Mouse (Mus musculus) erythroid progenitor cell, adult 5-6 weeks (primary cell): ENCODE measurements around the gene Ndrg3. TPM values are rescaled to one million over a fixed set of nuclear protein-coding genes. Genes with fewer than 3 reads are reported as not detected.

Experiments used
- ATAC-seq: replicated peaks from 2 replicates; pipeline ENCODE4 v1.8.0; 2016; ENCODE audit warnings: moderate number of reproducible peaks, mild to moderate bottlenecking, moderate TSS enrichment, inconsistent platforms; ENCODE audit not compliant: poor library complexity, low FRiP score, severe bottlenecking
- total RNA-seq, 2 experiments: library from RNA; stranded (forward) in 1 of 2; stranded (reverse) in 1 of 2; fragments of 150-400 nt in 1 of 2; fragments of 186-747, 209-891 nt in 1 of 2; gene quantifications; 2 replicates each; pipeline versions ENCODE4 v1.2.3 to v1.2.4; 2015 to 2017; ENCODE audit warnings: low replicate concordance in 2 of 2

Ndrg3 gene
- total RNA-seq, 2 experiments from 2014 or later: 11.7 to 21.4 TPM

DNA sequence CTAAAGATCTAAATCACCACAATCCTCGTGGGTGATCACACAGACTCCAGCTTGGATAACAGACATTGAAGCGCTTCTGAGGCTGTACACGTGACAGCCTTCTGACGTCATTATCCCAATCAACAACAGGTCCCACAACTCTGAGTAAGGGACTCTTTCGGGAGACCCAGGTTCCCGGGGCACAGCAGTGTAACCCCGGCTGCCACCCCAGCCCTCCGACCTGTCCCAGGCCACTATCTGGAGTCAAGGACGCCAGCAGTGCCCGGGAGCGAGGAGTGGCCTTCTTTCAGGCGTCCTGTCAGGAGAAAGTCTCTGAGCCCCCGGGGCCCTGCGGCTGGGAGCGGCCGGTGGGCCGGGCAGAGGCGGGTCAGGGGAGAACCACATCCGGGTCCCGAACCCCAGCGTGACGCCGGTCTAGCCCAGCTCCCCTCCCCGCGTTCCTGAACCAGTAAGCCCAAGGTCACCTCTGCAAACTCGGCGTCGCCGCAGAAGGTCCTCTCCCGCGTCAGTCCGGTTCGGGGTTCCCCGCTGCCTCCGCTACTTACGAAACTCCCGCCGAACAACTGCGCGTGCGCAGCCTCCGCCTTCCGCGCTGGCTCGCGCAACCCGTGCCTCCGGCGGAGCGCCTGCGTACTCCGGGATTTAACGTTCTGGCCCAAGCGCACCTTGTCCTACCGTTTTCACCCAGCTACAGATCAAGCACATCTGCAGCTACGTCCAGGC is 14.8 kb upstream of the Ndrg3 start, which contains the start of gene Dsn1:
Gene Dsn1, minus strand, starts transcription at position 644 of the 723 bp plus-strand sequence.
- ATAC-seq: peak; percentile 91

DNA sequence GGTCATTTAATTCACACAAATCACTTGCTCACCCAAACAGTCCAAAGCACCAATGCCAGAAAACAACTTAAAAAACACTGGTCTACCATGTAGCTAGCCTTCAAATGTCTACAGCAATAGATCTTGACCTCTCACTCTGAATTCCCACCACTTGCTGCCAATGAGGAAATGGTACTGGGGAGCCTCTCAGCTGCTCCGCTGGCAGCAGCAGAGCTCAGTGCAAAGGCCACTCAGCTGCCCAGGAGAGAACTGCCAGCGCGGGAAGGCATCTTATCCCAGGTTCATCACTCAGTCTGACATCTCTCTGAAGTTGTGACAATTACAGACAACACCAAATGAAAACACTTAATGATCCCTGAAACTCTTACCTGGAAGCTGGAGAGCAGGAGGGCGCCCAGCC is 10.5 kb upstream of the Ndrg3 start:
- ATAC-seq: no peak

DNA sequence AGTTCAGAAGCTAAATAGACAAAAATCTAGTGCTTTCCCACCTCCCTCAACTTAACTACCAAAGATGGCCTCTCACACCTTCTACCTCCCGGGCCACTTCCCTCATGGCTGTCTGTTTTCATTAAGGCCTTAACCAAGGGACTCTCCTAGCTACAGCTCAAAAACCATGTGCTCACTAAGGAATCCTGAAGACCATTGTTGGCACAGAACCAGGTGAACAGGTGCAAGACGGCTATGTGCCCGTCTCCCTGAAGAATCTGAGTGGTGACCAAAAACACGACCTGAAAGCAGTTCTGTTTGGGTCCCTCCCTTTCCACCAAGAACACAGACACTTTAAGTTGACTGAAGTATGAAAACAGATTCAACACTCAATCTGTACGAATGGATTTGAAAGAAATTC is 6.4 kb upstream of the Ndrg3 start:
- no peak for ATAC-seq

DNA sequence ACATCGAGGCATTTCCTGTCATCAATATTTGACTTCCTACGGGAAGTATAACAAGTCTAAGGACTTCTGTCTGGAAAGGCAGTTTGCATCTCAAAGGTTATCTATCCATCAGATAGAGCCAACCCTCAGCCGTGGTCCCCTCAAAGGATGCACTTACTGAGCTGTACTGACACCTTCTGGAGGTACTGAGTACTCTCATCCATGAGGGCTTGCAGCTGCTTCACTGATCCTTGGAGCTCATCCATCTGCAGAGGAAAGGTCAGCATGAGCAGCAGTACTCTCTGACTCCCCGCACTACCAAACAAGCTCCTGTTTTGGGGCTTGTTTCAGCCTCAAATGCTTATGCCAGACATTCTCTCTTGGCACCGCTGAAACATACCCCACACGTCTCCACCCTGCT is 4.7 kb upstream of the Ndrg3 start:
- no peak for ATAC-seq

DNA sequence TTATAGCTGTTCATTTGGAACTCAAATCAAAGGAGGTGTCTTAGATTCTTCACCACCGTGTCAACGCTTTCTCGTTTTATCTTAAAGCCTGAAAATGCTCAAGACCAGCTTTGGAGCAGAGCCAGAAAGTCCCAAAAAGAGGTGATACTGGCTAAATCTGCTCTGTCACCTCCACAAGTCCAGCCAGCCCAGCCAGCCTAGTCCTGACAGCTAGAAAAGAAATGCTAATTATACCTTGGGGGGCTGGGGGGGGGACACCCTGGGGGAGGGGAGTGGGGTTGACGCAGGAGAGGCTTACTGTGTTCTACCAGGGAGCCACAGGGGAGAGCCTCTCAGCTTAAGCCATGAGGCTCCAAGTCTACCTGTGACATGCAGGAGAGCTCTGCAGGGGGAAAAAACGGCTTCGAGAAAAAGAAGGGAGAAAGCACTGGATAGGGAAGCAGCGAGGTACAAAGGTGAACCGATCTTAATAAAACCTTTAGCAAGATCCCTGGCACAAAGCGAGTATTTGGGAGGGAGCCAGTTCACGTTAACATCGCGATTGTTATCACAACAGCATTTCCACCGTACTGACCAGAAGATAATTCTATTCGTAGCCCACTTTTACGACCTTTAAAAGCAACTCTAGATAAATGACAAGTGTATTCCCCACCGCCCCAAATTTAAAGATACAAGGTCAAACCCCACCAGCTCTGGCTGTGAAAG is 977 bp downstream of the Ndrg3 start:
- ATAC-seq: 0 out of 2 replicates have a peak, but pooled peaks have one; percentile 13

DNA sequence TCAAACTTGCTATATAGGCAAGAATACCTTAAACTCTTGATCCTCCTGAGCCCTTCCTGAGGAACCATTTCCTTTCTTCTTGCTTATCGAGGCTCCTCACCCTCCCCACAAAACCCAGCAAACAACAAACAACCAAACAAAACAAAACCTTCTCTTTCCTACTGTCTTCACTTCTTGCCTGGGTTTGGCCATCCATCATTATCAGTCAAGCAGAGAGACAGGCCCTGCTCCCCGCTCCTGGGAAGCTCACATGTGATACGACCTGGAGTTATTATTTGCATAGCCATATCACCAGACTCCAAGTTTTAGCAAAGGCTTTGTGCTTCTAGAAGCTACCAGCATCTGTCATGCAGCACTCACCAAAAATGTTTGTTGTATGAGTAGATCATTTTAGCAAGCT is 4.5 kb downstream of the Ndrg3 start:
- ATAC-seq: no peak

DNA sequence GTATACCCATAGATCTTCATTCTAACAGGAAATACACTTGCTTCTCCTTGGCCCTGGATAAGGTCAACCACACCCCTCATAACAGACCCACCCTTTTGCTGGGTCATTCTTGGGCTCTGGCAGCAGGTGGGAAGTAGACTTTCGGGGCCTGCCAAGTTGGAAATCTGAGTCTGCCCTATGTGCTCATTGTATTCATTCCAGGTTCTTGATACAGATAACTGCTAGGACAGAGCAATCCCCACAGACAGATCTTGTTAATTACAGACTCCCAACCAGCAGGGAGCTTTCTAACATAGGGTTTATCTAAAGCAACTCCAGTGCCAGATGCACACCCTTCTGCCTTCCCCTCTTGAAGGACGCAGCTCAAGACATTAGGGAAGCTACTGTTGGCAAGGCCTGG is 9.0 kb downstream of the Ndrg3 start:
- peak; percentile 93 for ATAC-seq

DNA sequence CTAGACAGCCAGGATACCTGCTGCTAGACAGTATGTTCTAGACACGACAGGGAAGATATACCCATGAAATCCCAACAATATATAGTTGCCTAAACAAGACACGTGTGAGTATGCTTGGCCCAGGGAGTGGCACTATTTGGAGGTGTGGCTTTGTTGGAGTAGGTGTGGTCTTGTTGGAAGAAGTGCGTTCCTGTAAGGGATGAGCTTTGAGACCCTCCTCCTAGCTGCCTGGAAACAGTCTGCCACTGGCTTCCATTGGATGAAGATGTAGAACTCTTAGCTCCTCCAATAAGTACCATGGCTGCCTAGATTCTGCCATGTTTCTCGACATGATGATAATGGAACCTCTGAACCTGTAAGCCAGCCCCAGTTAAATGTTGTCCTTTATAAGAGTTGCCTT is 10.6 kb downstream of the Ndrg3 start:
- ATAC-seq: no peak

DNA sequence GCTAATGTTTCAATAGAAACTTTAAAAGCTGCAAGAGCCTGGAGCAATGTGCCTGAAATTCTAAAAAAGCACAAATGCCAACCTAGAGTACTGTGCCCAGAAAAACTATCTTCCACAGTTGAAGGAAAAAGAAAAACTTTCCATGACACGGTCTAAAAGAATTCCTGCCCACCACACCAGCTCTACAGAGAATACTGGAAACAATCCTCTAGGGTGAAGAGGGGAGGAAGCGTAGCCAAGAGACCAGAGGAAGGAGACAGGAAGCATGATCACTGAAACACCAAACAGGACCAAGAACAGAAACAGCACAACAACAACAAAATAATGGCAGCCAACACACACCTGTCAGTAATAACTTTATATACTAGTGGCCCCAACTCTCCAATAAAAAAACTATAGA is 11.8 kb downstream of the Ndrg3 start:
- no peak for ATAC-seq

DNA sequence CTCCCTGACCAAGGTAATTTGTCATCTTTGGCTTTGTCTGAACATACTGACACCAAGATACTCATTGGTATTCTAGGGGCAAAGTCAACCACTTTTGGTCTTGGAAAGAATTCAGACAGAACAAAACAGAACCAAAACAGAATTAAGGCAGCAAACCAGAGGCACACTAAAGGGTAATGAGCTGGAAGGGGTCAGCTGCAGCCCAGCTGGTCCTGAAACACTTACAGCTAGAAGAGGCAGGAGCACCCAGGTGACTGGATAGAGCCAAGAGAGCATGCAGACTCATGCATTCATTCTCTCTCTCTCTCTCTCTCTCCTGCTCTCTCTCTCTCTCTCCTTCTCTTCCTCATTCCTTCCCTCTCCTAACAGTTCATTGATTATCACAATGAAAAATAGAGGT is 15.1 kb downstream of the Ndrg3 start:
- no peak for ATAC-seq

DNA sequence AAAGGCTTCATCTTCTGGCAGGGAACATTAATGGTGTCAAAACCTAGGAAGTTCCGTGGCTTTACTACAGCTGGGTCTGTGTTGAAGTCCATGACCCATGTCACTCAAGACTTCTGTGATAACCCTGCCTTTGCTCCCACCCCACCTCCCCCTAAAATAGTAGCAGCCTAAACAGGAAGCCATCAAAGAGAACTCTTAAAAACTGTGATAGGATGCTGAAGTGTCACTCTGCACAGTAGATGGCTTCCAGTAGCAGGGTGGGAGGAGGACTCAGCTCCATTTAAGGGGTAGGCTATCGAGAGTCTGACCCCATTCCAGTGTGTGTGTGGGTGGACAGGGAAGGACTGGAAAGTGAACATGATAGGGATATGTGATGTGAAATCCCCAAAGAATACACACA is 16.9 kb downstream of the Ndrg3 start:
- ATAC-seq: no peak

DNA sequence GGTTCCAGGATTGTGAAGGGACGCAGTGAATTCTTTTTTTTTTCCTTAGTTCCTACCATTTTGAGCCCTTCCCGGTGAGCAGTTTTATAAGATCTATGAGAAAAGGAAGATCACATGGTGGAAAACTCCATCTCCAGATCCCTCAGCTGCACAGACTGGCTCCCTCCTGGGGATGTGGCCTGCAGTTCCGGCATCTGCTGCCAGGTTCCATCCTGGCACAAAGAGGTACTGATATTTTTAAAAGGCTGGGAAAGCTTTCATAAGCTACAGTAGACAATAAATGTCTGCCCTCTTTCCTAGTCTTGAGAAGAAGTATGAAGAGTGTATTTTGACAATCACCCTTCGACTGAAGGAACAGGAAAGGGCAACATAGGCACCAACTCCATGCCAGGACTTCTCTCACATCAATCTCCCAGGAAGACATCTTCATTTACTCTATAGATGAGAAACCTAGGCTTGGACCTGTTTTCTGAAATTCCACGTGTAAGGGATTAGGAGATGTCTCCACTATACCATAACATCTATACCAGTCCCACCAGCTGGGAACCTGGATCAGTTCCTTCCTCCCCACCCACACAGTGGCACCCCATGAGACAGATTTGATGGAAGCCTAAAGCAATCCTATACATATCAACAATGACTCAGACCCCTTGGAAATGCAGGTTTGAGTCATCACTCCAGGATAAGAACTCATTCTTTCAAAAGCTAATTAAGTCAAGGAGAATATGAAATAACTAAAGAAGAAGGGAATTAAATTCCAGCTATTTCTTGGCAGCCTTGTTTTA is 18.3 kb downstream of the Ndrg3 start:
- no peak for ATAC-seq

DNA sequence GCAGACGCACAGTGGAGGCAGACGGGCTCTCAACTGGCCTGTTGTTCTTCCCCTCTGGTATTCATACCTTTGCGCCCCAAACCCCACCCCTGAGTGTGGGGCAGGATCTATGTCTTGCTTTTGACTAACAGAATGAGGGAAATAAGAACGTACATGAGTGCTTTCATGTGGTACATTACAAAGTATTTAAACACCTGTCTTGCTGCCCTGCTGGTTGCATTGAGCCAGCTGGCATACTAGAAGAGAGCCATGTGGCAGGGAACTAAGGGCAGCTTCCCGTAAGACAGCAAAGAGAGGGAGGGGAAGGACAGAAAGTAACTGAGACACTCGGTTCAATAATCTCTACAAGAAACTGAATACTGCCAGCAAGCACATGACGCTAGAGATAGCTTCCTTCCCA is 21.6 kb downstream of the Ndrg3 start:
- no peak for ATAC-seq

DNA sequence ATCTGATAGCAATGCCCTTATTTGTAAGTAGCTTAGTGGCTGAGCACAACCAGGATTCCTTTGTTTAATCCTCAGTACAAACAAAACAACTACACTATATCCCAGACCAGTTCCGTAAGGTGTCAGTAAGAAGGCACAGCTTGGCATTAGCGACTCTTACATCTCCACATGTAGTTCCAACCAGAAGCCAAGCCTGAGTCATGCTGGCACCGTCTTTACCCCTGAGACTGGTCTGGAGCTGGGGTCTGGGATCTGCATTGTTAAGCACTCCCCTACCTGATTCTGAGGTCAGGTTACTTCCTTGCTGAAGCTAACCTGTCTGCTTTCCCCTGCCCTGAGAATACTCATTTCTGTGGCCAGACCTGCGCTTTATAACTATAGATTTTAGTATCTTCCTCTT is 23.4 kb downstream of the Ndrg3 start:
- no peak for ATAC-seq

DNA sequence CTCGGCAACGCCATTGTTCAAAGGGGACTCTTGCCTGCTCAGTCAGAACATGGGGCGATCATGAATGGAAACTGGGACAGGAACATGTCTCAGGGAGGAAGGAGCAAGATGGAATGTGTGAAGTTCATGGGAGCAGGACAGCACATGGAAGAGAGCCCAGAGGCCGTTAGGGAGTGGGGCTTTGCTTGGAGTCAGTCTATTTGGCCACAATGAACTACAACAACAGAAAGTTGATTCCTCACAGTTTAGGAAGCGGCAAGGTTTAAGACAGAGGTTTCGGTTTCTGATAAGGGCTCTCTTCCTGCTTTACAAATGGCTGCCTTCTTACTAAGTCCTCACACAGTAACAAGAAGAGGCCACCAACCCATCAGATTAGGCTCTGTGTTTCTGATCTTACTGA is 24.5 kb downstream of the Ndrg3 start:
- ATAC-seq: no peak

DNA sequence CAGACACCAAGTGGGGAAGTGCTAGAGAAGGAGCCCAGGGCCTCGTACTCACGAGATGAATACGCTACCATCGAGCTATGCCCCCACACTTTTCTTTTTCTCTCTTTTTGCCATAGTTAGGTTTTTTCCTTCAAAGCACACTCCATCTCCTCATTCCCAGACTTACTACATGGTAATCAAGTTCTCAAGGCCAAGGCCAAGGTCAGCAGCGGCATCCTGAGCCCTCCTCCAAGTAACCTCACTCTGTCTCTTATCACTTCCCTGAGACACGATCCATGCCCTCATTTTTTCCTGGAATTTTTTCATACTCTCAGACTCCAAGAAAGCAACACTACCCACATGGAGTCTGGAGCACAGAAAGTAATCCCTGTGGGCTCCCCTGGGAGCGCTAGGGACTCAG is 28.0 kb downstream of the Ndrg3 start:
- ATAC-seq: no peak

DNA sequence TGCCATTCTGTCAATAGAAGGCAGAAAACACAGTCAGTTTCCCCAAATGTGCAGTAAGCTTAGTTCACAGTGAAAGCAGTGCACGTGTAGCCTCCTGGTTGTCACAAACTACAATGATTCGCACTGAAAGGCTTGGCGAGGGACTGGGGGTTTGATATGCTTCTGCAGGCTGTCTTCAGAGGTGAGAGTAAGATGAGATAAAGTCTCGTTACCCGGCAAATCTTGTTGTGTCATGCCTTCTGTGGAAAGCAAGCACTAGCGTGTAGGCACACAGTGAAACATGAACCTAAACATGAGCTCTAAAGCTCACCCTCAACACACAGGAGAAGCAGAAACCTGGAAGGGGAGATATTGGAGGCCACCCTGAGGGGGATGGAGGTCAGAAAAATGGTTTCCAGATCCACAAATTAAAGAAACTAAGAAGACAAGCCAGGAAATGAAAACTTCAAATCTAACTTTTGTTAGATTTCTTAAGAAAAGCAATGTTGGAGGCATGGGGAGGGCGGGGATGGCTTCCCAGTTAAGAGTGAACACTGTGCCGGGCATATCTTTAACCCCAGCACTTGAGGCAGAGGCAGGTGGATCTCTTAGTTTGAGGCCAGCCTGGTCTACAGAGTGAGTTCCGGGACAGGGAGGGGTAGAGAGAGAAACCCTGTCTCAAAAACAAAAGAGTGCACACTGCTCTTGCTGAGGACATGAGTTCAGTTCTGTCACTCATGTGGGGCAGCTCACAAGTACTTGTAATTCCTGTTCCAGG is 33.2 kb downstream of the Ndrg3 start:
- no peak for ATAC-seq

DNA sequence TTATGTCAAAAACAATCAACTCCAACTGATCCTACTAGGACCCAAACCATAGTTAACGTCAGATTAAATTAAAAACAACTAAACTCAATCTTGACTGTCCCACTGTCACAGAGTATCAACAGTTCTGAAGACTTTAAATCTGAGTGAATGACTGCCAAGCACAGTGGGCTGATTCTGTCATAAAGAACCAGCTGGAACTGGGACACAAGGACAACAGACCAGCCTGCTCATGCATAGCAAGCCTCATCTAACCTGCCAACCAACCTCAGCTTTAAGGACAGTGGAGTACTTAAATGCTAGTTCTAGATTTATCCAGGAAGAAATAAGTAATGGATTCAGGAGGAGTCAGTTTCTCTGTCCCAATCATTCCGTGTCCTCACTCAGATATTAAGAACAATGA is 34.8 kb downstream of the Ndrg3 start:
- ATAC-seq: no peak

DNA sequence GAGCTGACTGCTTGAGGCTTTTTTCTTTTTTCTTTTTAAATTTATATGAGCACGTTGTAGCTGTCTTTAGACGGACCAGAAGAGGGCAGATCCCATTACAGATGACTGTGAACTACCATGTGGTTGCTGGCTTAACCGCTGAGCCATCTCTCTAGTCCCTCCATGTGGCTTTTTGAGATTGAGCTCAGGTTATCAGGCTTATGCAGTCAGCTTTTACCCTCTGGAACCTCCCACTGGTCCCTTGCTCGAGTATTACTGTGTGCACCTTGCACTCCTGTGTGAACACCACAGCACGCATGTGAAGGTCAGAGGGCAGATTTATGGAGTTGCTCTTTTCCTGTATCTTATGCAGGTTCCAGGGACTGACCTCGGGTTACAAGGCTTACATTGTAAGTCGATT is 35.5 kb downstream of the Ndrg3 start:
- peak; percentile 43; the same call in 1 of the 2 replicates for ATAC-seq

DNA sequence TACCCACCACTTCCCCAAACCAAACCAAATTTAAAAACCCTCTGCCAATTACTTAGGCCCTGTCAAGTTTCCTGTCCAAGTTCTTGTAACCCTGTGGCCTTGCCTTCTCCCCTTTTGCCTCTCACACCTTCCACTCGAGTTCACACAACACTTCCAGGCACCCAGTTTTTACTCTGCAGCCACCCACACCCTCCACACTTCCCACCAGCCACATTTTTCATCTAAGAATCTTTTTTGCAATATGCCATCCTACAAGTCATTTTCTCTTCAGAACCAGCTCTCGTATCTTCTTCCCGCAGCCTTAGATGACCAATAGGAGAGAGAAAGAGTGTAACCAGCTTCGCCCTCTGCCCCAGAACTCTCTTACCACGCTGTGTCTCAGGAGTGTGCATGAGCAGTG is 37.4 kb downstream of the Ndrg3 start:
- ATAC-seq: no peak
